Mouse (Mus musculus) embryonic fibroblast, embryonic 13.5 days (primary cell): ENCODE data around the gene Spc24. TPM values are rescaled to one million over a fixed set of nuclear protein-coding genes. Genes with fewer than 3 reads are reported as not detected.

Source experiments
- H3K27ac ChIP-seq: 2 replicates; pipeline ENCODE4 v1.5.1; 2012; ENCODE audit warnings: low read length, control low read depth, inconsistent platforms; ENCODE audit not compliant: insufficient read depth
- H3K4me1 ChIP-seq: 2 replicates; pipeline ENCODE4 v1.6.1; 2011; ENCODE audit warnings: low read length; ENCODE audit not compliant: control insufficient read depth, insufficient read depth
- H3K4me3 ChIP-seq: 2 replicates; pipeline ENCODE4 v1.5.1; 2011; ENCODE audit warnings: mild to moderate bottlenecking, control low read depth, low read length; ENCODE audit not compliant: insufficient read depth
- CTCF ChIP-seq: IDR thresholded peaks from 2 replicates; pipeline ENCODE4 v1.5.1; 2011; ENCODE audit warnings: mild to moderate bottlenecking, control low read depth, low read length, moderate library complexity, borderline replicate concordance; ENCODE audit not compliant: insufficient read depth
- POLR2A ChIP-seq: IDR thresholded peaks from 2 replicates; pipeline ENCODE4 v1.6.1; 2011; ENCODE audit warnings: low read depth, mild to moderate bottlenecking, control low read depth, low read length, moderate library complexity
- polyA plus RNA-seq: library from polyadenylated mRNA; stranded (reverse); fragments of >200 nt; gene quantifications from 2 replicates; pipeline ENCODE4 v1.2.4, GENCODE M21; 2011; ENCODE audit warnings: low read depth; ENCODE audit not compliant: missing spikeins, insufficient read length

Gene Spc24
- polyA plus RNA-seq, 1 experiment, result 21.2 TPM

DNA sequence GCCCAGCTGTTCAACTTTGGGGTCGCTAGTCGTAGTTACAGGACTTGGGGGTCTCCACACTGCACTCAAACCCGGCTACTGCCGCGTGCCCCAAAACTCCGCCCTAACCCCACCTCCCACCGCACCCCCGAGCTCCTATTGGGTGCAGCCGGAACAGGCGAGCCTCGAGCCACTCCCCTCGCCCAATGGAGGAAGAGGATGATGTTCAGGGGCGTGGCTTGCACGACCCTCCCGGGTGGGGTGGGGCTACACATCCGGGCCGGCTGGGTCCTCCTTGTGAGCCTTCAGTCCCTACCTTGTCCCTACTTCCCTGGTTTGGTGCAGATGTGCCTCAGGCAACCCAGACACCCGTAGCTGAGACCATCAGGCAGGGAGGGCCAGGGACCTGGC lies 36.0 kb downstream of the Spc24 start:
- TF ChIP-seq POLR2A (peak; percentile 93), CTCF (no peak)
- peak overlapping the region; percentile 82 for H3K27ac ChIP-seq
- peaks cover 13% of the 10 kb centered on the region; the same call in 1 of the 2 replicates for H3K4me1 ChIP-seq
- H3K4me3 ChIP-seq, result peak overlapping the region; percentile 92

DNA sequence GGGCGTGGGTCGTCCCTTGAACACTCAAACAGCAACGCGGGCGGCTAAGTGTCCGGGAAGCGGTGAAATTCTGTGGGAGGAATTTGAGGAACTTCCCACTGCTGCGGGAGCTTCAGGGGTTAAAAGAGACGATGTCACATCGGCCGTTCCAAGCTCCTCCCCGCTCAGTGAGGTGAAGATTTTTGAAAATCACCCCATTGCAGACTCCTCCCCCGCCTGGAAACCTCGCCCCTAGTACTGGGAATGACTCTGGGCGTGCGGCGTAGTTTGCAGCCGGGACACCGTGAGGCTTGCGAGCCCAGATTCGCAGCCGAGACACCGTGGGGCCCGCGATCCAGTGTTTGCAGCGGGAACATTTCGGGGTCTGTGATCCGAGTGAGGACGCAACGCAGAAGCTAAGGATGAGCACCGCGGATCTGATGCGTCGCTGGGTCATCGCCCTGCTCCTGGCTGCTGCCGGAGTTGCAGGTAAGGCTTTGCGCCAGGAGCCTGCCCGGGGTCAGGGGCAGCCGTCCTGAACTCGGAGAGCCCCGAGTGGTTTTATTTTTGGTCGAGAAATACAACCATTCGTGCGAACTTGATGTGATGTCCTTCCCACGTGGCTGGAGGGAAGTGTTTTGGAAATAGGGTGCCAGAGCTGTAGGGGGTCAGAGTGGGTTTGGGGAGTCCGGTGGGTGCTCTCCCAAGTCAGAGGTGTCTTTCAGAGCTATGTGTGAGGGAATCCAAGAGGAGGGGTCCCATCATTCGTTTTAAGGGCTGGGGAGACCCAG lies 36.5 kb downstream of the Spc24 start, which contains the start of gene Ldlr:
Gene Ldlr, plus strand, starts transcription at position 107 of the 770 bp plus-strand sequence.
- Histone ChIP-seq H3K4me3 (peak within 1 kb of the TSS; percentile 92), H3K4me1 (peaks cover 7% of the 10 kb centered on the region; the same call in 1 of the 2 replicates), H3K27ac (peak within 1 kb of the TSS; percentile 82)
- TF ChIP-seq CTCF (no peak), POLR2A (peak; percentile 93)

DNA sequence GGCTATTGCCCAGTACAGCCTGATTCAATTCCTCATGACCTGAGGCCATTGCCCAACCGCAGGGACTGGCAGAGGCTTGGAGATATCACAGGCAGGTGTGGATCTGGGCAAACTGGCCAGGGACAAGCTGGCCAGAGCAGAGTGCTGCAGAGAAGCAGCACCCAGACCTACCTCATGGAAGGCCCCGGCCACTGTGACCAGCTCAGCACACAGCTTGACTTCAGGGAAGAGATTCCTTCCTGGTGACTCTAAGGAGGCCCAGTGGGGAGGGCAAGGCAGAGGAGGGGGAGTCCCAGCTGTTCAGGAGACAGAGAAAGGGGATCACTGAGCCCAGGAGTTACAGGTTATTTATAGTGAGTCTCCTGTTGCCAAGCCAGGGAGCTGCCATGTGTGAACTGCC lies 39.1 kb downstream of the Spc24 start:
- no peak overlapping the region for H3K27ac ChIP-seq
- no peak overlapping the region for H3K4me3 ChIP-seq
- H3K4me1 ChIP-seq, result 0 out of 2 replicates have a peak, but pooled peaks cover 6% of the 10 kb centered on the region
- no peak for TF ChIP-seq POLR2A
- TF ChIP-seq CTCF, result no peak

DNA sequence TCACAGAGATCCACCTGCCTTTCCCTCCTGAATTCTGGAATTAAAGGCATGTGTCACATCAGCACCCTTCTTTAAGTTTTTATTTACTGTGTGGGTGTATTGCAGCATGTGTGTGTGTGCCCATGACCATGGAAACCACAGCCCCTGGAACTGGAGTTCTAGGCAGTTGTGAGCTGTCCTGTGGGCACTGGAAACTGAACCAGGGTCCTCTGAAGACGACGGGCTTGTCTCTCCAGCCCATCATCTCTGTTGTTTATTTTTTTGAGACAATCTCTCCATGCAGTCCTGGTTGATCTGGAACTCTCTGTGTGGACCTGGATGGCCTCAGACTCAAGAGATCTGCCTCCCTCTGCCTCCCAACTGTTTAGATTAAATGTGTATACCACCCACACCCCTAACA lies 43.1 kb downstream of the Spc24 start:
- Histone ChIP-seq H3K27ac (no peak overlapping the region), H3K4me3 (no peak overlapping the region), H3K4me1 (0 out of 2 replicates have a peak, but pooled peaks cover 4% of the 10 kb centered on the region)
- TF ChIP-seq CTCF, result no peak

DNA sequence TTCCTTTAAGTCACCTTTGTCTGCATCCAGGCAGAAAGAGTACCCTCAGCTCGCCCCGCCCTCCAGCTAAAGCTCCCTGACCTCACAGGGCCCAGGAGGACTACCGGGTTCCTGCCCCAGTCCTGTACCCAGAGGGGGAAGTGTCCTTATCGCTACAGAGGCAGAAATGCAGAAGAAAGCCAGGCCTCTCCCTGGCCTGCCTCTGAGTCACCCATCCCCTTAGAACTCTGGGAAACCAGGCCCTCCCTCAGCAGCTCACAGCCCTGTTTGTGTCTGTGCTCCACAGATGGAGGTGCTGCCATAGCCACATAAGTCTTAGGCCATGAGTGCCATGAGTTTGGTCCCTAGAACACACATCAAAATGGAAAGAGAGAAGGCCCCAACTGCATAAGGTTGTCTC lies 44.8 kb downstream of the Spc24 start:
- H3K4me3 ChIP-seq, result no peak overlapping the region
- TF ChIP-seq CTCF (no peak), POLR2A (no peak; the same call in 1 of the 2 replicates)

DNA sequence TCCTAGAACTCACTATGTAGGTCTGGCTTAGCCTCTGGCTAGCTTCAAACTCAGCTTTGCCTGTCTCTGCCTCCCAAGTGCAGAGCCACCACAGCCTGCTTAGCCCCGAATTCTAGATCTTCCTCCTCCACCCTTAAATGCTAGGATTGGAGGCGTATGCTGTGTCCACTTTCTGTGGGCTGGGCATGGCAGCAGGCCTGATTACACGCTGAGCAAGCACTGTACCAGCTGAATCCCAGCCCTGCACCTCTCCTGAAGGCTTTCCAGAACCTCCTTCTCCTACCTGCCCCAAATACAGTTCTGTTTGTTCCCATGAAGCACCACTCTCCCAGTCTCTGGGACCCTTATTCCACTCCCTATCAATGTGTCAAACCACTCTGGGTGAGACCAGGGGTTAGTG lies 50.8 kb downstream of the Spc24 start:
- no peak overlapping the region for H3K27ac ChIP-seq
- H3K4me1 ChIP-seq, result no peaks in the 10 kb centered on the region
- no peak for TF ChIP-seq CTCF
- no peak for TF ChIP-seq POLR2A
- H3K4me3 ChIP-seq, result no peak overlapping the region

More for the DNA sequence above, 44.8 kb downstream of the Spc24 start:
- no peaks in the 10 kb centered on the region for H3K4me1 ChIP-seq
- no peak overlapping the region for H3K27ac ChIP-seq

DNA sequence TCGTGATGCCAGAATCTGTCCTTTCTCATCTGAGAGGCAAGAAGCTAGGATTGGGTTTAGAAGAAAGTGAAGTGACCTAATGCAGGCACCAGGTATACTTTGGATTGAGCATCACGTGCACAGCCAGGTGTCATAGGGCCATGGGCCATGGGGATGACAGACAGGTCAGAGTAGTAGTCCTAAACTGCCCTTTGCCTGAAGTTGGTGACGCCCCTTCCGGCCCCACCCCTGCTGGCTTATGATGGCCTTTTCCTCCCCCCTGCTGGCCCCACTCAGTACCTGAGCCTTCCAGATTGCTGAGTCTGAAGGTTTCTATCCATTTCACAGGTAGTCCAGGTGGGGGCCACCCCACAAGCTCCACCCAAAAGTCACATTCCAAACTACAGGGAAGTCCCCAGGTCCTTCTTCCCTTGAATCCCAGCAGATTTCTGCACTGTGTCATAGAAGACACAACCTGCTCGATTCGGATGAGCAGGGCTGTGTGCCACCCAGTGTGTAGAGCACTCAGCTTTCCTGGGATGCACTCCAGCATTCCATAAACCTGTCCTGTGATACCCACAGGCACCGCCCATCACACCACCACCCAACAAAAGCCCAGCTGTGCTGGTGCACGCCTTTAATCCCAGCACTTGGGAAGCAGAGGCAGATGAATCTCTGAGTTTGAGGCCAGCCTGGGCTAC lies 53.4 kb downstream of the Spc24 start:
- H3K4me1 ChIP-seq, result no peaks in the 10 kb centered on the region
- H3K4me3 ChIP-seq, result no peak overlapping the region
- no peak overlapping the region for H3K27ac ChIP-seq
- TF ChIP-seq POLR2A, result no peak
- no peak for TF ChIP-seq CTCF

DNA sequence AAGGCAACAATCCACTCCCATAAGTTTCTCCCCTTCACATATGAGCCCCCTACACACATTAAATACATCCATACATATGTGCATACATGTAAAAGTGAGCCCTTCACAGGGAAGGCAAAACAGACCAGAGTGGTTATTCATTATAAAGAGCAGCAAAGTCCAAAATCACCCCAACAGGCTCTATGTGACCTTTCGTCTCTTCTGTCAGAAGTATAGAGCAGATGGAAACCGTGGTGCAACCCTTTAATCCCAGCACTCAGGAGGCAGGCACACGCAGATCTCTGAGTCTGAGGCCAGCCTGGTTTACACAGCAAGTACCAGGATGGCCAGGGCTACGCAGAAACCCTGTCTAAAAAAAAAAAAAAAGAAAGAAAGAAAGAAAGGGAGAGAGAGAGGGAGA lies 54.0 kb downstream of the Spc24 start:
- TF ChIP-seq POLR2A (no peak), CTCF (no peak)
- Histone ChIP-seq H3K4me3 (no peak overlapping the region), H3K27ac (no peak overlapping the region), H3K4me1 (no peaks in the 10 kb centered on the region)

Other genes starting within 250 kb of the Spc24 start
- gene AB124611, start 234.1 kb downstream of the Spc24 start, polyA plus RNA-seq, result 0.44 TPM in 1 of 2 replicates, not detected in the other
- 96.3 and 105 TPM in 2 replicates for gene Carm1, start 213.4 kb downstream of the Spc24 start, polyA plus RNA-seq
- 29.1 and 31.6 TPM in 2 replicates for gene Timm29, start 167.6 kb downstream of the Spc24 start, polyA plus RNA-seq
- gene Yipf2, start 167.5 kb downstream of the Spc24 start, polyA plus RNA-seq, result 7.2 and 7.4 TPM in 2 replicates
- gene Smarca4, start 144.1 kb downstream of the Spc24 start, polyA plus RNA-seq, result 73.5 and 81.7 TPM in 2 replicates
- gene Ldlr, start 36.8 kb downstream of the Spc24 start, polyA plus RNA-seq, result 54.6 and 74.3 TPM in 2 replicates
- 59.7 and 75.7 TPM in 2 replicates for gene Kank2, start 38.4 kb upstream of the Spc24 start, polyA plus RNA-seq
- gene Angptl8, start 75.2 kb upstream of the Spc24 start, polyA plus RNA-seq, result not detected in 2 replicates
- 15.9 and 18.6 TPM in 2 replicates for gene Dock6, start 92.3 kb upstream of the Spc24 start, polyA plus RNA-seq
- 6.7 and 13.5 TPM in 2 replicates for gene Rab3d, start 157.9 kb upstream of the Spc24 start, polyA plus RNA-seq
- gene Ccdc159, start 167.2 kb upstream of the Spc24 start, polyA plus RNA-seq, result 5.6 and 6.2 TPM in 2 replicates
- gene Tmem205, start 167.3 kb upstream of the Spc24 start, polyA plus RNA-seq, result 21.0 and 25.4 TPM in 2 replicates
- 13.1 and 14.9 TPM in 2 replicates for gene Plppr2, start 176.7 kb upstream of the Spc24 start, polyA plus RNA-seq
- gene Swsap1, start 195.5 kb upstream of the Spc24 start, polyA plus RNA-seq, result 5.7 and 6.9 TPM in 2 replicates
- gene Epor, start 203.2 kb upstream of the Spc24 start, polyA plus RNA-seq, result not detected in 2 replicates
- 1.2 and 2.4 TPM in 2 replicates for gene Rgl3, start 229.1 kb upstream of the Spc24 start, polyA plus RNA-seq
- gene Ccdc151, start 242.3 kb upstream of the Spc24 start, polyA plus RNA-seq, result 0.32 TPM in 1 of 2 replicates, not detected in the other
- gene Prkcsh, start 242.5 kb upstream of the Spc24 start, polyA plus RNA-seq, result 144 and 153 TPM in 2 replicates